Mouse (Mus musculus) yolk sac, embryonic 10.5 days (tissue): ENCODE results near the gene Bcan.

Experiments
- DNase-seq: peaks from one replicate; pipeline ENCODE4 v3.0.0-alpha.2; 2017; ENCODE audit warnings: low spot score

Bcan gene

GRCm38 (mm10) chr3:88000181-88000580, at the start of gene Bcan:
Bcan (minus strand) TSS chr3:88000230.
- no peak for DNase-seq

- peak; percentile 19 for DNase-seq
Observed at GRCm38 (mm10) chr3:88049532-88049931, 49.5 kb upstream of the Bcan start.

- DNase-seq, result peak; percentile 90
Observed at GRCm38 (mm10) chr3:88042661-88043421, 42.8 kb upstream of the Bcan start, which contains the start of gene Gpatch4. Gpatch4 (plus strand) TSS chr3:88043108.

- DNase-seq, result no peak
Observed at GRCm38 (mm10) chr3:88035561-88036293, 35.7 kb upstream of the Bcan start.

- DNase-seq, result no peak
Observed at GRCm38 (mm10) chr3:88033506-88033905, 33.5 kb upstream of the Bcan start.

- DNase-seq, result peak; percentile 57
Observed at GRCm38 (mm10) chr3:88030608-88031395, 30.8 kb upstream of the Bcan start.

GRCm38 (mm10) chr3:88027434-88028186, 27.6 kb upstream of the Bcan start, which contains the start of gene Hapln2:
Hapln2 (minus strand) TSS chr3:88027583.
- no peak for DNase-seq

GRCm38 (mm10) chr3:88026823-88027222, 26.8 kb upstream of the Bcan start:
- DNase-seq, result no peak

GRCm38 (mm10) chr3:88023192-88024074, 23.4 kb upstream of the Bcan start:
- no peak for DNase-seq

GRCm38 (mm10) chr3:88022322-88023191, 22.5 kb upstream of the Bcan start:
- peak; percentile 96 for DNase-seq

GRCm38 (mm10) chr3:88010634-88011265, 10.7 kb upstream of the Bcan start:
- DNase-seq, result no peak

- DNase-seq, result no peak
Observed at GRCm38 (mm10) chr3:88005822-88006786, 6.1 kb upstream of the Bcan start.

GRCm38 (mm10) chr3:88002291-88002976, 2.4 kb upstream of the Bcan start:
- DNase-seq, result no peak

- DNase-seq, result no peak
Observed at GRCm38 (mm10) chr3:88000816-88001595, 976 bp upstream of the Bcan start.

GRCm38 (mm10) chr3:87999243-87999895, 661 bp downstream of the Bcan start:
- no peak for DNase-seq

- no peak for DNase-seq
Observed at GRCm38 (mm10) chr3:87998747-87999146, 1.3 kb downstream of the Bcan start.
